ENCODE assay signal across 13 mouse cellular contexts in genomic region chr2:73539697-73540096, GRCm38 (mm10). TPM values are rescaled to one million over a fixed set of nuclear protein-coding genes. Genes with fewer than 3 reads are reported as not detected.
DNase-seq lines count a peak whose midpoint lies in the region; ATAC-seq and TF ChIP-seq lines count a peak whose summit lies in the region.
"Had no signal": no experiment of that assay in that cellular context is flagged by ENCODE, and none has a peak within 500 bp of the region (broad histone marks: within the 10 kb centered on the region; RNA-seq: fewer than 3 reads in every experiment).

No protein-coding gene starts in this region.

- WGBS in intestine, postnatal 0 days, result 20% methylated on average over 1 of the region's 1 CpGs
- 20% methylated on average over 1 of the region's 1 CpGs for WGBS in intestine, embryonic 15.5 days
- WGBS in midbrain, postnatal 0 days, result 21% methylated on average over 1 of the region's 1 CpGs
- 33% methylated on average over 1 of the region's 1 CpGs for WGBS in midbrain, embryonic 10.5 days
- WGBS in small intestine, adult 2 months, result 25% methylated on average over 1 of the region's 1 CpGs

- no peak overlapping the region for H3K4me2 ChIP-seq in intestine, postnatal 0 days (replicated peaks; ENCODE audit: low read depth)
- no peak overlapping the region for H3K4me2 ChIP-seq in intestine, embryonic 15.5 days (replicated peaks)
- no peak overlapping the region for H3K4me2 ChIP-seq in midbrain, postnatal 0 days (ENCODE audit: low read depth, low read length, poor library complexity, severe bottlenecking)

- DNase-seq in midbrain, postnatal 0 days (ENCODE audit: low spot score), result no peak
- DNase-seq in midbrain, embryonic 10.5 days (ENCODE audit: low spot score), result no peak
- DNase-seq in ES-CJ7 (ENCODE audit: low read depth, low spot score), result peak; percentile 32
- no peak for DNase-seq in cerebellum, adult 11-12 months
- DNase-seq: cerebellum, adult 8-10 months; heart, postnatal 14 days had no signal

- H3K27ac ChIP-seq in intestine, postnatal 0 days (ENCODE audit: low read depth, low read length), result no peak overlapping the region
- H3K27ac ChIP-seq in intestine, embryonic 15.5 days, result no peak overlapping the region
- H3K27ac ChIP-seq in midbrain, postnatal 0 days (ENCODE audit: low read depth, low read length), result no peak overlapping the region
- no peak overlapping the region for H3K27ac ChIP-seq in midbrain, embryonic 10.5 days (replicated peaks)
- no peak overlapping the region for H3K27ac ChIP-seq in small intestine, adult 2 months (ENCODE audit: insufficient read depth, low read depth, low read length)
- H3K27ac ChIP-seq: hindbrain, postnatal 0 days; liver, embryonic 15.5 days had no signal

- no peak for ATAC-seq in intestine, postnatal 0 days
- no peak for ATAC-seq in intestine, embryonic 15.5 days
- no peak for ATAC-seq in midbrain, postnatal 0 days (ENCODE audit: low FRiP score)
- no peak for ATAC-seq in megakaryocyte progenitor cell, adult 5-6 weeks (replicated peaks; ENCODE audit: poor library complexity)
- ATAC-seq: hindbrain, postnatal 0 days had no signal

- H3K4me1 ChIP-seq in intestine, postnatal 0 days (replicated peaks; ENCODE audit: control insufficient read depth, insufficient read depth, low read length), result no peaks in the 10 kb centered on the region
- H3K4me1 ChIP-seq in intestine, embryonic 15.5 days (replicated peaks), result no peaks in the 10 kb centered on the region; the same call in 1 of the 2 replicates
- H3K4me1 ChIP-seq in midbrain, postnatal 0 days (ENCODE audit: insufficient read depth, low read length), result no peaks in the 10 kb centered on the region
- H3K4me1 ChIP-seq in midbrain, embryonic 10.5 days, result peaks cover 12% of the 10 kb centered on the region
- H3K4me1 ChIP-seq in small intestine, adult 2 months (ENCODE audit: control insufficient read depth, insufficient read depth, insufficient read length, low read length), result peaks cover 12% of the 10 kb centered on the region; the same call in 1 of the 2 replicates

- TF ChIP-seq CTCF in intestine, postnatal 0 days (IDR thresholded peaks at IDR 0.05; ENCODE audit: low read depth), result peak; percentile 49
- TF ChIP-seq CTCF in midbrain, postnatal 0 days (IDR thresholded peaks at IDR 0.05), result peak; percentile 35; the same call in 1 of the 2 replicates
- TF ChIP-seq CTCF in small intestine, adult 2 months (IDR thresholded peaks at IDR 0.05; ENCODE audit: extremely low read depth, insufficient read length, insufficient replicate concordance, low read depth, low read length), result peak; percentile 11; the same call in 1 of the 2 replicates

- H3K4me3 ChIP-seq in intestine, postnatal 0 days (ENCODE audit: low read depth, low read length), result no peak overlapping the region
- H3K4me3 ChIP-seq in intestine, embryonic 15.5 days (replicated peaks), result no peak overlapping the region
- no peak overlapping the region for H3K4me3 ChIP-seq in midbrain, postnatal 0 days (ENCODE audit: low read depth, low read length)
- H3K4me3 ChIP-seq in midbrain, embryonic 10.5 days, result no peak overlapping the region
- no peak overlapping the region for H3K4me3 ChIP-seq in small intestine, adult 2 months (ENCODE audit: low read depth, low read length)

- H3K36me3 ChIP-seq in intestine, postnatal 0 days (ENCODE audit: control insufficient read depth, insufficient read depth), result no peaks in the 10 kb centered on the region
- no peaks in the 10 kb centered on the region for H3K36me3 ChIP-seq in intestine, embryonic 15.5 days
- no peaks in the 10 kb centered on the region for H3K36me3 ChIP-seq in midbrain, postnatal 0 days (ENCODE audit: insufficient read depth, low read length)
- H3K36me3 ChIP-seq in midbrain, embryonic 10.5 days, result no peaks in the 10 kb centered on the region
- H3K36me3 ChIP-seq in small intestine, adult 2 months (ENCODE audit: control insufficient read depth, insufficient read depth, low read length), result no peaks in the 10 kb centered on the region
- H3K36me3 ChIP-seq: liver, embryonic 15.5 days had no signal

- H3K27me3 ChIP-seq in intestine, postnatal 0 days (replicated peaks; ENCODE audit: control insufficient read depth, insufficient read depth, low read length), result no peaks in the 10 kb centered on the region
- H3K27me3 ChIP-seq in intestine, embryonic 15.5 days (replicated peaks), result no peaks in the 10 kb centered on the region; the same call in 1 of the 2 replicates
- H3K27me3 ChIP-seq in midbrain, postnatal 0 days (ENCODE audit: insufficient read depth, low read length), result no peaks in the 10 kb centered on the region
- H3K27me3 ChIP-seq in midbrain, embryonic 10.5 days (ENCODE audit: low read depth, poor library complexity, severe bottlenecking), result peaks cover 13% of the 10 kb centered on the region
- no peaks in the 10 kb centered on the region for H3K27me3 ChIP-seq in small intestine, adult 2 months (ENCODE audit: control insufficient read depth, insufficient read depth, low read length)

- no peaks in the 10 kb centered on the region for H3K9me3 ChIP-seq in intestine, postnatal 0 days (ENCODE audit: control insufficient read depth)
- no peaks in the 10 kb centered on the region for H3K9me3 ChIP-seq in intestine, embryonic 15.5 days
- no peaks in the 10 kb centered on the region for H3K9me3 ChIP-seq in midbrain, postnatal 0 days (ENCODE audit: low read length)
- no peaks in the 10 kb centered on the region for H3K9me3 ChIP-seq in midbrain, embryonic 10.5 days (replicated peaks)
- H3K9me3 ChIP-seq: liver, embryonic 15.5 days had no signal

- TF ChIP-seq POLR2A in small intestine, adult 2 months (IDR thresholded peaks at IDR 0.05; ENCODE audit: low read depth, low read length), result no peak

- H3K9ac ChIP-seq in intestine, postnatal 0 days (ENCODE audit: low read depth, low read length), result no peak overlapping the region
- no peak overlapping the region for H3K9ac ChIP-seq in intestine, embryonic 15.5 days
- H3K9ac ChIP-seq in midbrain, postnatal 0 days (replicated peaks; ENCODE audit: low read length, poor library complexity, severe bottlenecking), result no peak overlapping the region
- H3K9ac ChIP-seq: liver, embryonic 15.5 days had no signal

RNA-seq across cellular contexts. Expression of gene Wipf1, which starts 10.2 kb away (rescaled TPM):
- polyA plus RNA-seq in intestine, postnatal 0 days (2015; fragmentation: Nextera tagmentation; extraction: Ambion mirVana), result 9.9 and 10.3 TPM in 2 replicates
- 9.5 and 10.1 TPM in 2 replicates for polyA plus RNA-seq in intestine, embryonic 15.5 days (2015; fragmentation: Nextera tagmentation; extraction: Ambion mirVana)
- total RNA-seq in midbrain, postnatal 0 days (2014; rRNA removed), result 1.8 and 4.3 TPM in 2 replicates
- polyA plus RNA-seq in midbrain, postnatal 0 days (2015; fragmentation: Nextera tagmentation; extraction: Ambion mirVana), result 2.1 and 2.4 TPM in 2 replicates
- 7.4 and 7.6 TPM in 2 replicates for polyA plus RNA-seq in midbrain, embryonic 10.5 days (2016; fragmentation: Nextera tagmentation; extraction: Ambion mirVana)
- 8.5 and 18.9 TPM in 2 replicates for polyA plus RNA-seq in small intestine, adult 2 months (2012; rRNA removed)
- 33.6 and 39.1 TPM in 2 replicates for total RNA-seq in megakaryocyte progenitor cell, adult 5-6 weeks (2015)
- total RNA-seq in megakaryocyte progenitor cell, adult 5-6 weeks (2017), result 12.7 and 13.7 TPM in 2 replicates

RNA-seq across cellular contexts. Expression of gene Chrna1, which starts 40.4 kb away (rescaled TPM):
- 0.08 and 0.12 TPM in 2 replicates for polyA plus RNA-seq in intestine, postnatal 0 days (2015; fragmentation: Nextera tagmentation; extraction: Ambion mirVana)
- polyA plus RNA-seq in intestine, embryonic 15.5 days (2015; fragmentation: Nextera tagmentation; extraction: Ambion mirVana), result 0.18 and 0.25 TPM in 2 replicates
- 0.22 TPM in 1 of 2 replicates, not detected in the other for total RNA-seq in midbrain, postnatal 0 days (2014; rRNA removed)
- 0.25 and 0.31 TPM in 2 replicates for polyA plus RNA-seq in midbrain, postnatal 0 days (2015; fragmentation: Nextera tagmentation; extraction: Ambion mirVana)
- 0.40 and 0.84 TPM in 2 replicates for polyA plus RNA-seq in midbrain, embryonic 10.5 days (2016; fragmentation: Nextera tagmentation; extraction: Ambion mirVana)
- not detected in 2 replicates for polyA plus RNA-seq in small intestine, adult 2 months (2012; rRNA removed)
- total RNA-seq in megakaryocyte progenitor cell, adult 5-6 weeks (2015), result 0.02 TPM in 1 of 2 replicates, not detected in the other
- not detected in 2 replicates for total RNA-seq in megakaryocyte progenitor cell, adult 5-6 weeks (2017)
- total RNA-seq: granulocyte monocyte progenitor cell, adult 5-6 weeks; heart, postnatal 14 days; hindbrain, postnatal 0 days had no signal
